Mouse (Mus musculus) heart, embryonic 12.5 days (tissue): Measurements from ENCODE around the gene Tppp3. TPM values are rescaled to one million over a fixed set of nuclear protein-coding genes. Genes with fewer than 3 reads are reported as not detected.

Experiments used
- ATAC-seq: fragments of 200-750 bp; cut with Nextera tagmentation; 2 replicates; pipeline ENCODE4 v1.8.0; 2017; ENCODE audit warnings: moderate TSS enrichment, moderate library complexity; ENCODE audit not compliant: insufficient number of reproducible peaks, low FRiP score
- H3K27ac ChIP-seq: fragments of 300-500 bp; sonication (generic); 2 replicates; pipeline ENCODE4 v1.5.1; 2016; ENCODE audit warnings: mild to moderate bottlenecking, moderate library complexity; ENCODE audit not compliant: poor library complexity, severe bottlenecking
- H3K27me3 ChIP-seq: fragments of 300-500 bp; sonication (generic); replicated peaks from 2 replicates; pipeline ENCODE4 v1.6.1; 2016; ENCODE audit warnings: mild to moderate bottlenecking, moderate library complexity
- H3K36me3 ChIP-seq: fragments of 300-500 bp; sonication (generic); 2 replicates; pipeline ENCODE4 v1.6.1; 2016; ENCODE audit warnings: mild to moderate bottlenecking, moderate library complexity
- H3K4me1 ChIP-seq: fragments of 300-500 bp; sonication (generic); replicated peaks from 2 replicates; pipeline ENCODE4 v1.6.1; 2016; ENCODE audit warnings: mild to moderate bottlenecking
- H3K4me2 ChIP-seq: fragments of 300-500 bp; sonication (generic); 2 replicates; pipeline ENCODE4 v1.6.1; 2016; ENCODE audit warnings: mild to moderate bottlenecking, moderate library complexity
- H3K4me3 ChIP-seq: fragments of 300-500 bp; sonication (generic); 2 replicates; pipeline ENCODE4 v1.5.1; 2016; ENCODE audit warnings: mild to moderate bottlenecking
- H3K9ac ChIP-seq: fragments of 300-500 bp; sonication (generic); 2 replicates; pipeline ENCODE4 v1.6.1; 2016; ENCODE audit warnings: mild to moderate bottlenecking, moderate library complexity
- H3K9me3 ChIP-seq: fragments of 300-500 bp; sonication (generic); replicated peaks from 2 replicates; pipeline ENCODE4 v1.6.1; 2016; ENCODE audit warnings: mild to moderate bottlenecking, moderate library complexity
- WGBS: fragments of 180-500 bp; shearing (Covaris S2); methylation state at CpG from one replicate; pipeline ENCODE4 v1.1.7; 2016; 5-methylcytosine and 5-hydroxymethylcytosine counted together
- polyA plus RNA-seq: library from polyadenylated mRNA; unstranded; fragments of >200 nt; fragmentation: Nextera tagmentation; extraction: Ambion mirVana; gene quantifications from 2 replicates; pipeline ENCODE4 v1.2.1, GENCODE M21; 2016

Gene Tppp3
- polyA plus RNA-seq, 1 experiment from 2014 or later: 14.4 TPM

- no peaks in the 10 kb centered on the region for H3K9me3 ChIP-seq
- no peaks in the 10 kb centered on the region for H3K36me3 ChIP-seq
- no peak for ATAC-seq
- 54% methylated on average over 1 of the region's 1 CpGs for WGBS
- H3K4me3 ChIP-seq: no peak overlapping the region
- no peak overlapping the region for H3K9ac ChIP-seq
- H3K27me3 ChIP-seq: 0 out of 2 replicates have a peak, but pooled peaks cover 3% of the 10 kb centered on the region
- no peak overlapping the region for H3K27ac ChIP-seq
- no peaks in the 10 kb centered on the region for H3K4me1 ChIP-seq
- H3K4me2 ChIP-seq: no peak overlapping the region
These were observed 49.3 kb downstream of the Tppp3 start for GRCm38 (mm10) chr8:105422006-105422405.

- 88% methylated on average over 4 of the region's 4 CpGs for WGBS
- Histone ChIP-seq H3K4me3 (no peak overlapping the region), H3K4me2 (no peak overlapping the region), H3K36me3 (no peaks in the 10 kb centered on the region), H3K9ac (no peak overlapping the region), H3K27ac (no peak overlapping the region), H3K4me1 (no peaks in the 10 kb centered on the region), H3K27me3 (peaks cover 7% of the 10 kb centered on the region), H3K9me3 (no peaks in the 10 kb centered on the region)
- ATAC-seq: no peak
These were observed 51.5 kb downstream of the Tppp3 start for GRCm38 (mm10) chr8:105419800-105420199.

- H3K36me3 ChIP-seq: no peaks in the 10 kb centered on the region
- no peaks in the 10 kb centered on the region for H3K9me3 ChIP-seq
- peaks cover 15% of the 10 kb centered on the region for H3K27me3 ChIP-seq
- no peaks in the 10 kb centered on the region for H3K4me1 ChIP-seq
- no peak overlapping the region for H3K27ac ChIP-seq
- no peak overlapping the region for H3K4me2 ChIP-seq
- no peak overlapping the region for H3K4me3 ChIP-seq
- ATAC-seq: no peak
- 73% methylated on average over 2 of the region's 2 CpGs for WGBS
- no peak overlapping the region for H3K9ac ChIP-seq
These were observed 52.3 kb downstream of the Tppp3 start for GRCm38 (mm10) chr8:105418992-105419391.

Other genes with a start within 250 kb of the Tppp3 start
- 18.7 and 18.9 TPM in 2 replicates for gene D230025D16Rik, start 246.4 kb downstream of the Tppp3 start, polyA plus RNA-seq
- gene B3gnt9, start 216.4 kb downstream of the Tppp3 start, polyA plus RNA-seq: 10.2 and 10.8 TPM in 2 replicates
- 16.0 and 16.6 TPM in 2 replicates for gene Tradd, start 206.9 kb downstream of the Tppp3 start, polyA plus RNA-seq
- gene Fbxl8, start 206.9 kb downstream of the Tppp3 start, polyA plus RNA-seq: 2.2 and 2.6 TPM in 2 replicates
- not detected in 2 replicates for gene Hsf4, start 201.7 kb downstream of the Tppp3 start, polyA plus RNA-seq
- 1.8 and 2.1 TPM in 2 replicates for gene Nol3, start 195.4 kb downstream of the Tppp3 start, polyA plus RNA-seq
- gene 4931428F04Rik, start 181.7 kb downstream of the Tppp3 start, polyA plus RNA-seq: 7.9 and 8.1 TPM in 2 replicates
- 16.1 and 19.5 TPM in 2 replicates for gene Exoc3l, start 175.4 kb downstream of the Tppp3 start, polyA plus RNA-seq
- 60.8 and 64.1 TPM in 2 replicates for gene E2f4, start 173.9 kb downstream of the Tppp3 start, polyA plus RNA-seq
- gene Elmo3, start 165.9 kb downstream of the Tppp3 start, polyA plus RNA-seq: 2.8 and 3.3 TPM in 2 replicates
- gene Lrrc29, start 145.2 kb downstream of the Tppp3 start, polyA plus RNA-seq: 1.3 TPM in 2 replicates
- 73.5 and 80.7 TPM in 2 replicates for gene Tmem208, start 145.2 kb downstream of the Tppp3 start, polyA plus RNA-seq
- 1.6 and 2.0 TPM in 2 replicates for gene Fhod1, start 123.6 kb downstream of the Tppp3 start, polyA plus RNA-seq
- gene Slc9a5, start 122.7 kb downstream of the Tppp3 start, polyA plus RNA-seq: 1.6 and 2.0 TPM in 2 replicates
- gene Plekhg4, start 98.3 kb downstream of the Tppp3 start, polyA plus RNA-seq: 0.23 TPM in 1 of 2 replicates, not detected in the other
- not detected in 2 replicates for gene Kctd19, start 58.0 kb downstream of the Tppp3 start, polyA plus RNA-seq
- 0.13 TPM in 1 of 2 replicates, not detected in the other for gene Lrrc36, start 58.0 kb downstream of the Tppp3 start, polyA plus RNA-seq
- 23.1 and 23.3 TPM in 2 replicates for gene Zdhhc1, start 25.4 kb upstream of the Tppp3 start, polyA plus RNA-seq
- 1.7 and 1.9 TPM in 2 replicates for gene Hsd11b2, start 47.2 kb upstream of the Tppp3 start, polyA plus RNA-seq
- gene Atp6v0d1, start 94.5 kb upstream of the Tppp3 start, polyA plus RNA-seq: 51.4 and 52.9 TPM in 2 replicates
- gene Ripor1, start 133.7 kb upstream of the Tppp3 start, polyA plus RNA-seq: 32.8 and 33.4 TPM in 2 replicates
- 66.1 and 75.9 TPM in 2 replicates for gene Ctcf, start 165.0 kb upstream of the Tppp3 start, polyA plus RNA-seq
- 0.51 and 0.64 TPM in 2 replicates for gene Agrp, start 165.9 kb upstream of the Tppp3 start, polyA plus RNA-seq
- 0.45 and 0.54 TPM in 2 replicates for gene Carmil2, start 214.7 kb upstream of the Tppp3 start, polyA plus RNA-seq
- 37.6 and 38.1 TPM in 2 replicates for gene Acd, start 229.6 kb upstream of the Tppp3 start, polyA plus RNA-seq
- gene Pard6a, start 229.6 kb upstream of the Tppp3 start, polyA plus RNA-seq: 14.0 and 14.5 TPM in 2 replicates
- not detected in 2 replicates for gene 4933405L10Rik, start 236.1 kb upstream of the Tppp3 start, polyA plus RNA-seq
- 13.5 and 14.5 TPM in 2 replicates for gene Enkd1, start 236.7 kb upstream of the Tppp3 start, polyA plus RNA-seq